18 mouse cellular contexts compared by ENCODE assay signal in genomic region chr5:34730255-34730654, GRCm38 (mm10). TPM values are rescaled to one million over a fixed set of nuclear protein-coding genes. Genes with fewer than 3 reads are reported as not detected.
DNase-seq lines count a peak whose midpoint lies in the region; ATAC-seq and TF ChIP-seq lines count a peak whose summit lies in the region.
"Had no signal": no experiment of that assay in that cellular context is flagged by ENCODE, and none has a peak within 500 bp of the region (broad histone marks: within the 10 kb centered on the region; RNA-seq: fewer than 3 reads in every experiment).

No protein-coding gene starts in this region.

- H3K36me3 ChIP-seq in liver, embryonic 13.5 days, result no peaks in the 10 kb centered on the region
- H3K36me3 ChIP-seq in liver, postnatal 0 days (replicated peaks; ENCODE audit: insufficient read depth, low read length), result no peaks in the 10 kb centered on the region
- no peaks in the 10 kb centered on the region for H3K36me3 ChIP-seq in forebrain, embryonic 16.5 days (ENCODE audit: control insufficient read depth, insufficient read depth)
- H3K36me3 ChIP-seq: embryonic facial prominence, embryonic 12.5 days; forebrain, embryonic 12.5 days; heart, embryonic 12.5 days; hindbrain, embryonic 10.5 days had no signal

- H3K4me2 ChIP-seq in liver, embryonic 13.5 days, result no peak overlapping the region
- H3K4me2 ChIP-seq in liver, postnatal 0 days (ENCODE audit: low read depth, low read length), result no peak overlapping the region
- no peak overlapping the region for H3K4me2 ChIP-seq in forebrain, embryonic 16.5 days (ENCODE audit: low read length)
- H3K4me2 ChIP-seq: embryonic facial prominence, embryonic 12.5 days; forebrain, embryonic 12.5 days; heart, embryonic 12.5 days; hindbrain, embryonic 14.5 days had no signal

- TF ChIP-seq CTCF in liver, postnatal 0 days (IDR thresholded peaks at IDR 0.05; ENCODE audit: low read depth), result no peak

- no peak overlapping the region for H3K4me3 ChIP-seq in liver, embryonic 13.5 days (replicated peaks)
- no peak overlapping the region for H3K4me3 ChIP-seq in liver, postnatal 0 days (ENCODE audit: low read depth, low read length)
- no peak overlapping the region for H3K4me3 ChIP-seq in forebrain, embryonic 16.5 days (replicated peaks; ENCODE audit: low read length)
- H3K4me3 ChIP-seq: embryonic facial prominence, embryonic 12.5 days; forebrain, embryonic 12.5 days; heart, embryonic 12.5 days; hindbrain, embryonic 10.5 days had no signal

- 21% methylated on average over 1 of the region's 1 CpGs for WGBS in liver, embryonic 13.5 days (ENCODE audit: insufficient replicate concordance)
- 24% methylated on average over 1 of the region's 1 CpGs for WGBS in liver, postnatal 0 days (ENCODE audit: insufficient replicate concordance)
- WGBS in forebrain, embryonic 16.5 days, result 81% methylated on average over 1 of the region's 1 CpGs

- no peak overlapping the region for H3K9ac ChIP-seq in liver, embryonic 13.5 days
- H3K9ac ChIP-seq in liver, postnatal 0 days (replicated peaks), result no peak overlapping the region
- H3K9ac ChIP-seq in forebrain, embryonic 16.5 days (replicated peaks; ENCODE audit: low read depth, low read length), result no peak overlapping the region
- H3K9ac ChIP-seq: embryonic facial prominence, embryonic 12.5 days; forebrain, embryonic 12.5 days; forebrain, postnatal 0 days; heart, embryonic 12.5 days; hindbrain, embryonic 14.5 days had no signal

- no peaks in the 10 kb centered on the region for H3K9me3 ChIP-seq in liver, embryonic 13.5 days (replicated peaks)
- H3K9me3 ChIP-seq in liver, postnatal 0 days (ENCODE audit: low read length), result no peaks in the 10 kb centered on the region
- no peaks in the 10 kb centered on the region for H3K9me3 ChIP-seq in forebrain, embryonic 16.5 days (ENCODE audit: control insufficient read depth, low read length)
- H3K9me3 ChIP-seq: embryonic facial prominence, embryonic 12.5 days; forebrain, embryonic 12.5 days; heart, embryonic 12.5 days; hindbrain, embryonic 10.5 days had no signal

- H3K4me1 ChIP-seq in liver, embryonic 13.5 days (replicated peaks), result peaks cover 13% of the 10 kb centered on the region
- H3K4me1 ChIP-seq in liver, postnatal 0 days (ENCODE audit: insufficient read depth), result no peaks in the 10 kb centered on the region
- H3K4me1 ChIP-seq in forebrain, embryonic 16.5 days (replicated peaks; ENCODE audit: control insufficient read depth, insufficient read depth, low read length), result no peaks in the 10 kb centered on the region
- H3K4me1 ChIP-seq: embryonic facial prominence, embryonic 12.5 days; forebrain, embryonic 12.5 days; hindbrain, embryonic 10.5 days had no signal

- no peak overlapping the region for H3K27ac ChIP-seq in liver, embryonic 13.5 days
- no peak overlapping the region for H3K27ac ChIP-seq in liver, postnatal 0 days (ENCODE audit: low read depth)
- H3K27ac ChIP-seq in forebrain, embryonic 16.5 days (ENCODE audit: low read length), result no peak overlapping the region
- H3K27ac ChIP-seq: embryonic facial prominence, embryonic 12.5 days; forebrain, embryonic 12.5 days; hindbrain, embryonic 10.5 days; hindbrain, embryonic 14.5 days had no signal

- peak; percentile 59; the same call in 1 of the 2 replicates for TF ChIP-seq EP300 in liver, postnatal 0 days (IDR thresholded peaks at IDR 0.05; ENCODE audit: low read depth)

- peak; percentile 11 for DNase-seq in liver, embryonic 13.5 days
- no peak for DNase-seq in liver, postnatal 0 days
- no peak for DNase-seq in kidney, postnatal 36 days
- DNase-seq in adrenal gland, postnatal 10 days, result no peak
- no peak for DNase-seq in left cerebral cortex, postnatal 25 days (ENCODE audit: low spot score in 2 of 2)
- DNase-seq: adrenal gland, postnatal 25 days; cerebellum, adult 11 months; cerebellum, adult 8-10 months; cerebellum, postnatal 25 days; forebrain, postnatal 0 days; gastrocnemius, postnatal 25 days had no signal

- ATAC-seq in erythroid progenitor cell, adult 5-6 weeks (replicated peaks; ENCODE audit: low FRiP score, poor library complexity, severe bottlenecking), result 0 out of 2 replicates have a peak, but pooled peaks have one; percentile 34
- peak; percentile 84 for ATAC-seq in liver, embryonic 13.5 days (ENCODE audit: low read depth)
- ATAC-seq in liver, postnatal 0 days, result no peak
- no peak for ATAC-seq in forebrain, embryonic 16.5 days
- ATAC-seq: forebrain, postnatal 0 days had no signal

- H3K27me3 ChIP-seq in liver, embryonic 13.5 days, result 0 out of 2 replicates have a peak, but pooled peaks cover 2% of the 10 kb centered on the region
- H3K27me3 ChIP-seq in liver, postnatal 0 days (ENCODE audit: insufficient read depth, low read length), result no peaks in the 10 kb centered on the region
- no peaks in the 10 kb centered on the region for H3K27me3 ChIP-seq in forebrain, embryonic 16.5 days (replicated peaks; ENCODE audit: control insufficient read depth, insufficient read depth, low read length)
- H3K27me3 ChIP-seq: embryonic facial prominence, embryonic 12.5 days; forebrain, embryonic 12.5 days; heart, embryonic 12.5 days had no signal

- intact Hi-C loops in left cerebral cortex, postnatal 25 days (cut with DNase I), result no loop called here

RNA-seq across cellular contexts. Expression of gene Htt, which starts 31.3 kb away (rescaled TPM):
- 31.7 and 38.6 TPM in 2 replicates for total RNA-seq in erythroid progenitor cell, adult 5-6 weeks (2015; ENCODE audit: low replicate concordance)
- 31.8 and 47.7 TPM in 2 replicates for total RNA-seq in erythroid progenitor cell, adult 5-6 weeks (2017; ENCODE audit: low replicate concordance)
- polyA plus RNA-seq in liver, embryonic 13.5 days (2015; fragmentation: Nextera tagmentation; extraction: Ambion mirVana), result 4.8 and 4.9 TPM in 2 replicates
- polyA plus RNA-seq in liver, postnatal 0 days (2015; fragmentation: Nextera tagmentation; extraction: Ambion mirVana), result 1.9 and 2.3 TPM in 2 replicates
- polyA plus RNA-seq in forebrain, embryonic 16.5 days (2015; fragmentation: Nextera tagmentation; extraction: Ambion mirVana), result 12.4 and 18.7 TPM in 2 replicates
- total RNA-seq in adrenal gland, postnatal 10 days (2021), result 10 to 100 TPM; 17.0 to 27.7 TPM
- 10 to 100 TPM; 79.2 to 82.5 TPM for total RNA-seq in left cerebral cortex, postnatal 25 days (2021)

Comparison
In these comparisons a context has a peak if more than half of its experiments do, and no peak if none do; other contexts are left out.
1. ATAC-seq: peak in erythroid progenitor cell, adult 5-6 weeks (single experiment) and liver, embryonic 13.5 days (single experiment); none in liver, postnatal 0 days (single experiment) and forebrain, embryonic 16.5 days (single experiment).